Mouse (Mus musculus) cerebellum, postnatal 36 days (tissue): ENCODE results near the gene Ift20.

Experiments
- DNase-seq, 2 experiments: peaks; one replicate each; pipeline ENCODE4 v3.0.0; 2021 to 2022; ENCODE audit warnings: mixed read lengths in 2 of 2

Gene Ift20

GRCm38 (mm10) chr11:78536080-78536689, at the start of gene Ift20, which contains the start of gene Tnfaip1:
TSS of gene Ift20 (plus strand) at chr11:78536361.
TSS of gene Tnfaip1 (minus strand) at chr11:78536332.
- DNase-seq: peak; percentile 97

GRCm38 (mm10) chr11:78488168-78488567, 48.0 kb upstream of the Ift20 start:
- peak; percentile 84 to 90 for DNase-seq

DNA sequence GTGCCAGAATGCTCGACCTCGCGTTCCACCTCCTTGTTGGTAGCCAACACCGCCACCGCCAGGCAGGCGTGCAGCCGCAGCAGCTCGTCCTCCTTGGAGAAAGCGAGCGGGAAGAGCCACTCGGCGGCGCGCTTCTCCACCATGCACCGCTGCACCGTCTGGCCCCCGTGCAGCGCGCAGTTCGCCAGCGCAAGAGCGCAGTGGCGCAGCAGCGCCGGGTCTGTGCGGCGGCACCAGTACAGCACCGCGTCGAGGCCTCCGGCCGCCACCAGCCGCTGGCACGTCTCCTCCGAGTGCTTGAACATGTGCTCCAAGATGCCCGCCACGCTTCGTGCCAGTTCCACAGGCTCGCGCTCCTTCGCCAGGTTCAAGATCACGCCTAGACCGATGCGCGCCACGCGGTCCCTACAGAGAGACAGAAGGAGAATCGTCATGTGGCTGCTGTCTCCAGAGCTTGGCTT, 45.4 kb upstream of the Ift20 start:
- peak; percentile 60 to 69 for DNase-seq

DNA sequence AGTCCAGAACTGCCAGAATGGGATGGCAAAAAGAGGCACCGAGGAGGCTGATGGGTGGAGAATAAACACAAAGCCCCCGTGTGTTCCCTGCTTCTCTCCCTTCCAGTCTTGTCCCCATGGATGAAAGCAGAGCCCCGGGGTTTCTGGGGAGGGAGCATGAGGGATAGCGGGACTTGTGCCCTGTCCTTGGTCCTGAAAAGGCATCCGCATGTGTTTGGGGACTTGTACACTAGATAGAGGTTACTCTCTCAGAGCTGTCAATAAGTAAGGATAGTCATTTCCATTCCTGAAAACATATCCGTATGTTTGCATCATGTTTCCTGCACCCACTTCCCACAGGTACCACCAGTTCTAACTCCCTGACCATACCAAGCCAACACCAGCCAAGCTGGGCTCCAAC, 40.3 kb upstream of the Ift20 start:
- DNase-seq: no peak

DNA sequence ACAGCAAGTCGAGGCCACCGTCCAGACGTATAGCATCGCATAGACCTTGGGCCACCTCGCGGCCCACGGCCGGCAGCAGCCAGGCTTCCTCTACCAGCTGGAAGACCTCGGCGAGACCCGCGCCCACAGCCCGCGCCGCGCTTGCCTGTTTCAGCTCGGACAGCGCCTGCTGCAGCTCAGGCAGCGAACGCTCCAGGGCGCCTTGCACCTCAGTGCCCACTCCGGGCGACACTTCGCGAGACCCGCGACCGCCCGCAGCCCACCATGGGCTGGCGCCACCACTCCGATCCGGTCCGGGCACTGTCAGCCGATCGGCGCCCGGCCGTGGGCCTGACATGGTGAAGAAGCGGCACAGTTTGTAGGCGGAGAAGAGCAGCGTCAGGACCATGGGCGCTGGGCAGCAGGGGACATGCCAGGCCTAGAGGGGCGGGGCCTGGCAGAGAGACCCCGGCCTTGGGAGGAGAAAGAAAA, 39.1 kb upstream of the Ift20 start:
- DNase-seq: peak; percentile 58 to 62

GRCm38 (mm10) chr11:78497544-78498522, 38.3 kb upstream of the Ift20 start, which contains the start of gene Sarm1:
TSS of gene Sarm1 (minus strand) at chr11:78497754.
- peak; percentile 96 to 99 for DNase-seq

GRCm38 (mm10) chr11:78499004-78499403, 37.2 kb upstream of the Ift20 start, which contains the start of gene Vtn:
TSS of gene Vtn (plus strand) at chr11:78499091.
- DNase-seq: no peak

DNA sequence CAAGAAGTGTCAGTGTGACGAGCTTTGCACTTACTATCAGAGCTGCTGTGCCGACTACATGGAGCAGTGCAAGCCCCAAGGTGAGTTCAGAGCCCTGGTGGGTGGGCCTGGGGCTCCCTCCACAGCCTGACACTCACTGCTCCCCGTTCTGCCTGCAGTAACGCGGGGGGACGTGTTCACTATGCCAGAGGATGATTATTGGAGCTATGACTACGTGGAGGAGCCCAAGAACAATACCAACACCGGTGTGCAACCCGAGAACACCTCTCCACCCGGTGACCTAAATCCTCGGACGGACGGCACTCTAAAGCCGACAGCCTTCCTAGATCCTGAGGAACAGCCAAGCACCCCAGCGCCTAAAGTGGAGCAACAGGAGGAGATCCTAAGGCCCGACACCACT, 36.6 kb upstream of the Ift20 start:
- no peak for DNase-seq

DNA sequence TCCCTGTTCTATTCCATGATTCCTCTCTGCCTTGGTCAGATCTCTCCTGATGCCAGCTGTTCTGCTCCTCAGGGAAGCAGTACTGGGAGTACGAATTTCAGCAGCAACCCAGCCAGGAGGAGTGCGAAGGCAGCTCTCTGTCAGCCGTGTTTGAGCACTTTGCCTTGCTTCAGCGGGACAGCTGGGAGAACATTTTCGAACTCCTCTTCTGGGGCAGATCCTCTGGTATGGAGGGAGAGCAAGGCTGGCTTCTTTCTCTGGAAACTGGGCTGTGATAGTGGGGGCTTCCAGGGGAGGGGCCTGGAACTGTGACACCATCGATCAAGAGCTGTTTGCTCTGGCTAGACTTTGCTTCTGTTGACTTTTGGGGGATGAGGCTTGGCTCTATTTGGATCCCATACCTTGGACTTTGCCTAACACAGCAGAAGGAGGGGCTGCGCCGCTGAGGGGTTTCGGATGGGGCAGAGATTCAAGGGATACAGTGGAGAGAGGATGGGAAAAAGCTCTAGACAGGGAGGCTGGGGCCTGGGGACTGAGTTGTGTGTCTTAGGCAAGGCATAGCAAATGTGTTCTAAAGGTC, 35.4 kb upstream of the Ift20 start:
- no peak for DNase-seq

- DNase-seq: no peak
Measured at GRCm38 (mm10) chr11:78501529-78501928, 34.6 kb upstream of the Ift20 start.

DNA sequence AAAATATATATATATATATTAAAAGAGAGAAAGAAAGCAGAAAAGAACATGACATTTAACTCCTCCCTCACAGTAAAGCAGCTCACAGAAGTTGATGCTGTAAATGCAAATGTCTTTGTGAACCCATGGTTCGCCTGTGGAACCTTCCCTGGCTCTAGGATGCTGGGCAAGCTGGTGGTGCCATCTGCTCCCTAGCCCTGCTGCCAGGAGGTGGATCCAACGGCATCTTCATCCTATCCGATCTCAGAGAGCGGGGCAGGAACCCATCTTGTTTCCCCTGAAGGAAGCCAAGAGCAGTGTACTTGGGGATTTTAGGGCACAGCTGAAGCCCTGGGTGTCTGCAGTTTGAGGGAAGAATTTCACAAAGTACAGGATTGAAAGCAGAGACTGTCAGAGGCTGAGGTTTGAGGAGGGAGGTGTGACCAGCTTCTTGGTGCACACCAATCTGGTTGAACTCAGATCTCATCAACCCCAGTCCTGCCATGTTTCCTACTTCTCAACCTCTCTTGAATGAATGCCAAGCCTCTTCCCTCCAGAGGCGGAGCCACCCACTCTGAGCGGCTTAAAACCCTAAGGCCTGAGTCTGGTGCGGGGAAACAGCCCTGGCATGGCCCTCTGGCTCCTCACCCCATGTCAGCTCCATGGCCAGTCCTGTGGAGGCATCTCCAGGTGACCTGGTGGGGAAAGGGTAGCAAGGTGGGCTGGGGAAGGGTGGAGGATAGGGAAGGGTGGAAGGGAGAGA, 33.1 kb upstream of the Ift20 start, which contains the start of gene Sebox:
Sebox (plus strand) TSS at position 539 of the 742 bp plus-strand sequence.
- DNase-seq: peak; percentile 88 to 91

DNA sequence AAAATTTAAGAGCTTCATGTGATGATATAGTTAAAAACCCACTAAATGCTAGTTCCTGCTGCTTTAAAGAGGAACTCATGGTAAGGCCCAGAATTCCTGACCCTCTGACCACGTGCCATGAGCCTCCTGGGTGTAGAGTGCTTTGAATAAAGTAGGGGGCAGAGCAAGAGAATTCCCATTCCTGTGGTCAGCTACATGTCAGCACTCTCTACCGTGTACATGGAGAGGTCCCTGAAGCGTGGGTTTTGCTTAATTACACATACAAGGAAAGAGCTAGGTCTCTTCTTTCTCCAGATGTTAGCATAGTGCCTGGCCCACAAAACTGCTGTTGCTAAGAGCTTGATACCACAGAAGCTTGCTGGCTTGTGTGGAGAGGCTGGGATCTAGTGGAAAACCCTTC, 30.7 kb upstream of the Ift20 start:
- no peak for DNase-seq

DNA sequence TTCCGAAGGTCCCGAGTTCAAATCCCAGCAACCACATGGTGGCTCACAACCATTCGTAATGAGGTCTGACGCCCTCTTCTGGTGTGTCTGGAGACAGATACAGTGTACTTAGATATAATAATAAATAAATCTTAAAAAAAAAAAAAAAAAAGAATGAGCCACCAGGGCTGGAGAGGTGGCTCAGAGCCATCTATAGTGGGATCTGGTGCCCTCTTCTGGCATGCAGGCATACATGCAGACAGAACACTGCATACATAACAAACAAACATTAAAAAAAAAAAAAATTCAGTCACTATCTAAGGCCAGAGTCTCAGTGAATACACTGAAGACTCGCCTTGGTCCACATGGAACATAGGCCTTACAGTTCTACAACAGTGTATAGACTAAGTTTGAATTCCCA, 27.0 kb upstream of the Ift20 start:
- no peak for DNase-seq

- peak; percentile 85 to 92 for DNase-seq
Measured at GRCm38 (mm10) chr11:78512025-78512957, 23.9 kb upstream of the Ift20 start, which contains the start of the genes Tmem199 and Poldip2. TSS of gene Tmem199 (minus strand) at chr11:78512172. TSS of gene Poldip2 (plus strand) at chr11:78512193.

DNA sequence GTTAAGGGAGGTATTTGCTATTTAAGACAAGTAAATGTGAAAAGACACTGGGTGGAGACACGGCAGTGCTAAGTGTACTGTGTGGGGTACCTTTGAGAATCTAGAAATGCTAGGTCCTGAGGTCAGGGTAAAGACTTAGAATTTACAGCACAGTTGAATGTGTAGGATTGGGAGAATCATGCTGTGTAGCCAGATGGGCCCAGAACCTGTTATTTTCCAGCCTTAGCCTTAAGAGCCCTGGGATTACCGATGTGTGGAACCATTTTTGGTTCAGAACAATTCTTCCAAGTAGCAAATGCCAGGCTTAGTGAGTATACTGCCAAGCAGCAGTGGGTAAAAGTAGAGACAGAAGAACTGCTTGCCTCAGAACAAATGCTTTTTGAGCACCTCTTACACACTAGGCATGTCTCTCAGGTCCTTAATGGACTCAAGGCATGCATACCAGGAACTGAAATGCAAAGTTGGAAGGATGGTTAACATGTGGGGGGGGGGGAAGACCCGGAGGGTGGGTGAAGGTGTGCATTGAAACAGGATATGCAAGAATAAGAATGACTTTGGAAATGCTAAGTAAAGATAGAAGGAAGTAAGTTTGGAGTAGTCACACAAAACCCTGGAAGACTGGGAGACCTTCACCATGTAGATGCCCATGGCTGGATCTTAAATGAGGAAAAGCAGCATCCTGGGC, 22.9 kb upstream of the Ift20 start:
- DNase-seq: no peak

- DNase-seq: no peak
Measured at GRCm38 (mm10) chr11:78515549-78516325, 20.4 kb upstream of the Ift20 start.

DNA sequence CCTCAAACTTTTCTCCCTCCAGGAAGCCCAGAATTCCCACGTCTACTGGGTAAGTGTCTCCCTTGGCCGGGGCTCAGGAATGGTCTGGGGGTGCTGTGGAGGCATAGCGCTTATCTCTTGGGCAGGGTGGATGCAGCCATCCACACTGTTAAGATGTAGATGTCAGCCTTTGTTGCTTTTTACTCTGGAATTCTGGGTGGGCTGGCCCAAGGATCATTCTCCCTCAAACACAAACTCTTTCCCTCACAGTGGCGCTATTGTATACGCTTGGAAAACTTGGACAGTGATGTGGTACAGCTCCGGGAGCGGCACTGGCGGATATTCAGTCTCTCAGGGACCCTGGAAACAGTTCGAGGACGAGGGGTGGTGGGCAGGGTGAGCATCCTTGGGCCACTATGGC, 17.2 kb upstream of the Ift20 start:
- no peak for DNase-seq

DNA sequence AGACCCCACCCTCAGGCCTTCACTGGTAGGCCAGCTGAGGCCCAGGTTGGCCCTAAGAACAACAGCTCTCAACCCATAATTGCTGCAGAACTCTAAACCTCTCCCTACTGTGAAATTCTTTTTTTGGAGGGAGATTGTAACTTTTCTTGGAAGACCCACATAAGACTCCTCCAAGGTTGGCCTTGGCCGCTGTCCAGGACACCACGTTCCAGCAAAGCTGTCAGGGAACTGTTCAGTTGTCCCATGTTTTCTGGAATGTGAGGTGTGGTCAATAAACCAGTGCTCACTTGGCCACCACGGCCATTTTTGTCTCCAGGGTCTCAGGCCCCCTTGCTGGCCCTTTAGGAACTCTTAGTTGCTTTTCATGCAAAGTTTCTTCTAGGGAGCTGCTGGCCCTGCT, 14.3 kb upstream of the Ift20 start:
- no peak for DNase-seq

DNA sequence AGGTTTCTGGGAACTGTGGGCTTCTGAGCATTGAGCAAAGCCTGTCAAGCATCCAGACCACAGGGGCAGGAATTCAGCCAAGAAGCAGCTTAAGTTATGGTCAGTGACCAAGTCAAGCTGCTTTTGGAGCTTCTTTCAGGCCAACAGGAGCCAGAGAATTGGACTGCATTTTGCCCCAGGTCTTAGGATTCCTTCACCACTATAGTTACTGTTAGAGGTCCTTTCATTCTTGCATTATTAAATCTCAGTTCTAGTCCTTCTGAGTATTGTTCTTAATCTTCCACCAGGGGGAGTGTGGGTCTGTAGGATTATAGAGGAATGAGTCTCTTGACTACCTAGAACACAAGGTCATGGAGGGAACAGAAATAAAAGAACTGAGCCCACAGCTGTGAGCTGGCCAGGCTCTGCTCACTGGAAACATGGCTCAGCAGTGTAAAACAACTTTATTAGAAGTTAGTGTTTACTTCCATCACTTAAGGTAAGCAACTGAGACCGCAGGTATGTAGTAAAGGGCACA, 13.6 kb upstream of the Ift20 start:
- no peak for DNase-seq
